Mouse (Mus musculus) kidney, postnatal 4 days (tissue): Measurements from ENCODE around the gene Best3.

Source experiments
- DNase-seq, 2 experiments: peaks; one replicate each; pipeline ENCODE4 v3.0.0; 2021; ENCODE audit warnings: mixed read lengths in 2 of 2

The Best3 gene

GRCm38 (mm10) chr10:116986264-116987082 is at the start of gene Best3:
Best3 (plus strand) TSS chr10:116986314.
- peak in 1 of 2 experiments; percentile 29 for DNase-seq

- DNase-seq, result peak; percentile 55 to 61
Measured at GRCm38 (mm10) chr10:116943025-116943424, 43.1 kb upstream of the Best3 start.

GRCm38 (mm10) chr10:116944144-116944543 is 42.0 kb upstream of the Best3 start:
- DNase-seq, result no peak

- DNase-seq, result no peak
Measured at GRCm38 (mm10) chr10:116944940-116945339, 41.2 kb upstream of the Best3 start.

- no peak for DNase-seq
Measured at GRCm38 (mm10) chr10:116948414-116948813, 37.7 kb upstream of the Best3 start.

GRCm38 (mm10) chr10:116949111-116950008 is 36.8 kb upstream of the Best3 start:
- DNase-seq, result peak; percentile 41 to 49

- DNase-seq, result peak; percentile 94 to 96
Measured at GRCm38 (mm10) chr10:116950009-116950769, 35.9 kb upstream of the Best3 start, which contains the start of gene Rab3ip. Rab3ip (minus strand) TSS chr10:116950769.

GRCm38 (mm10) chr10:116950886-116951285 is 35.2 kb upstream of the Best3 start:
- no peak for DNase-seq

GRCm38 (mm10) chr10:116955191-116955590 is 30.9 kb upstream of the Best3 start:
- DNase-seq, result no peak

- DNase-seq, result no peak
Measured at GRCm38 (mm10) chr10:116956483-116957158, 29.5 kb upstream of the Best3 start.

- peak; percentile 31 to 54 for DNase-seq
Measured at GRCm38 (mm10) chr10:116957867-116958551, 28.1 kb upstream of the Best3 start.

- DNase-seq, result peak; percentile 31 to 57
Measured at GRCm38 (mm10) chr10:116962152-116962551, 24.0 kb upstream of the Best3 start.

- peak; percentile 41 to 45 for DNase-seq
Measured at GRCm38 (mm10) chr10:116962803-116963202, 23.3 kb upstream of the Best3 start.

- DNase-seq, result peak; percentile 39 to 55
Measured at GRCm38 (mm10) chr10:116964084-116964483, 22.0 kb upstream of the Best3 start.

- DNase-seq, result no peak
Measured at GRCm38 (mm10) chr10:116964571-116964970, 21.5 kb upstream of the Best3 start.

GRCm38 (mm10) chr10:116965297-116965696 is 20.8 kb upstream of the Best3 start:
- DNase-seq, result peak; percentile 31 to 60

GRCm38 (mm10) chr10:116966065-116966464 is 20.0 kb upstream of the Best3 start:
- peak; percentile 37 to 66 for DNase-seq

GRCm38 (mm10) chr10:116968741-116969140 is 17.4 kb upstream of the Best3 start:
- DNase-seq, result peak in 1 of 2 experiments; percentile 45

- no peak for DNase-seq
Measured at GRCm38 (mm10) chr10:116972509-116972908, 13.6 kb upstream of the Best3 start, which contains the start of gene Gm10271. Gm10271 (minus strand) TSS chr10:116972609.

GRCm38 (mm10) chr10:116977455-116977854 is 8.7 kb upstream of the Best3 start:
- DNase-seq, result no peak

GRCm38 (mm10) chr10:116977858-116978257 is 8.3 kb upstream of the Best3 start:
- DNase-seq, result no peak
